Mouse (Mus musculus) myocyte (in vitro differentiated cells): Measurements from ENCODE around the gene Plekha7. TPM values are rescaled to one million over a fixed set of nuclear protein-coding genes. Genes with fewer than 3 reads are reported as not detected.

Experiments
- H3K27me3 ChIP-seq: one replicate; pipeline ENCODE4 v1.6.1; 2011; ENCODE audit not compliant: control insufficient read depth, insufficient read depth, insufficient read length
- H3K36me3 ChIP-seq: one replicate; pipeline ENCODE4 v1.6.1; 2011; ENCODE audit not compliant: control insufficient read depth, insufficient read depth
- H3K4me2 ChIP-seq: one replicate; pipeline ENCODE4 v1.6.1; 2011; ENCODE audit warnings: low read depth, control low read depth
- H3K4me3 ChIP-seq: one replicate; pipeline ENCODE4 v1.5.1; 2011; ENCODE audit warnings: mild to moderate bottlenecking, control low read depth, moderate library complexity
- H3K79me2 ChIP-seq: one replicate; pipeline ENCODE4 v1.6.1; 2011; ENCODE audit not compliant: control insufficient read depth, insufficient read depth
- H3ac ChIP-seq: one replicate; pipeline ENCODE4 v1.6.1; 2011; ENCODE audit not compliant: control insufficient read depth, insufficient read length
- CEBPB ChIP-seq: IDR thresholded peaks from 2 replicates; pipeline ENCODE4 v1.6.1; 2011; ENCODE audit warnings: mild to moderate bottlenecking, moderate library complexity; ENCODE audit not compliant: poor library complexity, insufficient read depth, severe bottlenecking
- E2F4 ChIP-seq: IDR thresholded peaks from one replicate; pipeline ENCODE4 v1.6.1; 2011; ENCODE audit warnings: mild to moderate bottlenecking, control low read depth, moderate library complexity; ENCODE audit not compliant: insufficient read depth
- MAX ChIP-seq: IDR thresholded peaks from one replicate; pipeline ENCODE4 v1.6.1; 2011; ENCODE audit warnings: low read depth, mild to moderate bottlenecking, control low read depth
- MYOD1 ChIP-seq, 3 experiments: IDR thresholded peaks; one replicate each; pipeline ENCODE4 v1.6.1; 2011; ENCODE audit warnings: control low read depth in 2 of 3, low read depth in 2 of 3, mild to moderate bottlenecking in 2 of 3, moderate library complexity in 1 of 3; ENCODE audit not compliant: insufficient read length in 2 of 3, control insufficient read depth in 1 of 3
- MYOG ChIP-seq, 3 experiments: IDR thresholded peaks; one replicate each; pipeline ENCODE4 v1.6.1; 2011; ENCODE audit warnings: control low read depth in 2 of 3, low read depth in 2 of 3, mild to moderate bottlenecking in 2 of 3; ENCODE audit not compliant: insufficient read length in 2 of 3, control insufficient read depth in 1 of 3, insufficient read depth in 1 of 3
- POLR2A ChIP-seq: IDR thresholded peaks from one replicate; pipeline ENCODE4 v1.6.1; 2011; ENCODE audit warnings: low read depth, mild to moderate bottlenecking, control low read depth, moderate library complexity; ENCODE audit not compliant: insufficient read length
- POLR2AphosphoS2 ChIP-seq: IDR thresholded peaks from one replicate; pipeline ENCODE4 v1.6.1; 2011; ENCODE audit warnings: low read depth, control low read depth; ENCODE audit not compliant: insufficient read length
- REST ChIP-seq: IDR thresholded peaks from one replicate; pipeline ENCODE4 v1.6.1; 2011; ENCODE audit warnings: mild to moderate bottlenecking, control low read depth, moderate library complexity; ENCODE audit not compliant: insufficient read depth, insufficient read length
- SRF ChIP-seq: IDR thresholded peaks from one replicate; pipeline ENCODE4 v1.6.1; 2011; ENCODE audit warnings: low read depth; ENCODE audit not compliant: control insufficient read depth, insufficient read length
- TCF12 ChIP-seq: IDR thresholded peaks from one replicate; pipeline ENCODE4 v1.6.1; 2011; ENCODE audit warnings: mild to moderate bottlenecking, control low read depth; ENCODE audit not compliant: poor library complexity, insufficient read depth, severe bottlenecking
- TCF3 ChIP-seq: IDR thresholded peaks from one replicate; pipeline ENCODE4 v1.6.1; 2011; ENCODE audit warnings: low read depth, control low read depth; ENCODE audit not compliant: insufficient read length
- USF1 ChIP-seq: IDR thresholded peaks from one replicate; pipeline ENCODE4 v1.6.1; 2011; ENCODE audit warnings: low read depth, mild to moderate bottlenecking, control low read depth, moderate library complexity
- polyA plus RNA-seq: library from polyadenylated mRNA; unstranded; fragments of >200 nt; fragmentation: generic; extraction: Trizol; gene quantifications from one replicate; pipeline ENCODE4 v1.2.1, GENCODE M21; 2012; ENCODE audit warnings: missing spikeins

Gene Plekha7
- polyA plus RNA-seq, 1 experiment, result 2.6 TPM

GRCm38 (mm10) chr7:116172774-116173173, 135.4 kb downstream of the Plekha7 start:
- TF ChIP-seq MYOD1 (IDR thresholded peaks at IDR 0.05; ENCODE audit: control insufficient read depth in 1 of 3, insufficient read length in 2 of 3, low read depth in 2 of 3), result peak in 2 of 3 experiments; percentile 74 to 85
- no peak for TF ChIP-seq CEBPB
- peak; percentile 18 for TF ChIP-seq USF1
- TF ChIP-seq MYOG (IDR thresholded peaks at IDR 0.05; ENCODE audit: control insufficient read depth in 1 of 3, insufficient read depth in 1 of 3, insufficient read length in 2 of 3, low read depth in 2 of 3), result peak in 2 of 3 experiments; percentile 89 to 92
- TF ChIP-seq TCF3, result no peak
- Histone ChIP-seq H3ac (no peak overlapping the region), H3K4me2 (no peak overlapping the region), H3K36me3 (no peaks in the 10 kb centered on the region), H3K4me3 (no peak overlapping the region), H3K79me2 (no peaks in the 10 kb centered on the region), H3K27me3 (no peaks in the 10 kb centered on the region)

- no peak overlapping the region for H3K4me2 ChIP-seq
- no peak overlapping the region for H3K4me3 ChIP-seq
- H3K79me2 ChIP-seq, result no peaks in the 10 kb centered on the region
- no peaks in the 10 kb centered on the region for H3K36me3 ChIP-seq
- no peak overlapping the region for H3ac ChIP-seq
- no peaks in the 10 kb centered on the region for H3K27me3 ChIP-seq
- TF ChIP-seq CEBPB (no peak), TCF12 (no peak), REST (no peak), MYOD1 (IDR thresholded peaks at IDR 0.05; ENCODE audit: control insufficient read depth in 1 of 3, insufficient read length in 2 of 3, low read depth in 2 of 3) (peak in 2 of 3 experiments; percentile 33 to 55), MYOG (IDR thresholded peaks at IDR 0.05; ENCODE audit: control insufficient read depth in 1 of 3, insufficient read depth in 1 of 3, insufficient read length in 2 of 3, low read depth in 2 of 3) (peak in 1 of 3 experiments; percentile 59), POLR2AphosphoS2 (no peak), MAX (no peak), POLR2A (no peak), E2F4 (no peak)
Observed at GRCm38 (mm10) chr7:116169426-116169825, 138.8 kb downstream of the Plekha7 start.

DNA sequence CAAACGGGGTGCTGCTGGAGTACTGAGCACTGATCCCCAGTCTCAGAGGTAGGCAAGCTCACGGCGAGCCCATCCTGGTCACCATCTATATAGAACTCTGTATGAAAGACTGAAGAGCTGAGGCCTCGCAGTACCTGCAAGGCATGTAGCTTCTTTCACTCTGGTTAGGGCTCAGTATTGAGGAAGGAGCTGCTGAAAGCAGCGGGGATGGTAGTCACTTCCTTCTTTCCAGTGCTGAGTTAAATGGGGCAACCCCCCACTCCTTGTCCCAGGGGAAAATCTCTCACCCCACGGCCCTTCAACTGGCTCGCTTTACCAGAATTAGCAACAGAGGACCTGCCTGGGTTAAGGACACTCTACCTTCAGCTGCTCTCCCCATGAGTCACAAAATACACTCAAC, 140.0 kb downstream of the Plekha7 start:
- Histone ChIP-seq H3K4me2 (no peak overlapping the region), H3ac (no peak overlapping the region), H3K27me3 (no peaks in the 10 kb centered on the region), H3K36me3 (no peaks in the 10 kb centered on the region), H3K79me2 (no peaks in the 10 kb centered on the region), H3K4me3 (no peak overlapping the region)
- TF ChIP-seq MYOD1 (IDR thresholded peaks at IDR 0.05; ENCODE audit: control insufficient read depth in 1 of 3, insufficient read length in 2 of 3, low read depth in 2 of 3) (no peak), TCF12 (no peak), CEBPB (no peak), E2F4 (no peak), USF1 (no peak)

DNA sequence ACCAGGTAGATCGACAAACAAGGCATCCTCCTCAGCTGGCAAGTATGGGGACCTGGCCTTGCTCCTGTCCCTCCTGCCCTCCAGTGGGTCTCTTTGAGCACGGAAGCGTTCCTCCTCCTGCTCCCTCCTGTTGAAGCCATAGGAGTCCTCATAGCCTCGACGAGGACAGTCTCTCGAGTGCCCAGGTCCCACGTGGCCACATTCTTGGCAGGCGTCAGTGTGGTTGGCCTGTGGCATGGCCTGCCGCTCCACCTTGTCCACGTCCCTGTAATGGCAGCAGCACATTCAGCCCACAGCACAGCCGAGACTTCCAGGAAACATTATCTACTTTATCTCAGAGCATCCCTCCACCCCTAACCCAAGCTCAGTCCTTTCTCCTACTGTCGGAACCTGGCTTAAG, 143.9 kb downstream of the Plekha7 start:
- H3K79me2 ChIP-seq, result no peaks in the 10 kb centered on the region
- H3K36me3 ChIP-seq, result no peaks in the 10 kb centered on the region
- no peak for TF ChIP-seq SRF
- no peak for TF ChIP-seq CEBPB
- no peak for TF ChIP-seq TCF12
- no peak for TF ChIP-seq USF1
- TF ChIP-seq E2F4, result no peak
- TF ChIP-seq MYOG (IDR thresholded peaks at IDR 0.05; ENCODE audit: control insufficient read depth in 1 of 3, insufficient read depth in 1 of 3, insufficient read length in 2 of 3, low read depth in 2 of 3), result no peak
- no peak for TF ChIP-seq MAX
- TF ChIP-seq POLR2A, result no peak
- no peak for TF ChIP-seq REST
- TF ChIP-seq POLR2AphosphoS2, result no peak
- H3K4me3 ChIP-seq, result no peak overlapping the region
- H3ac ChIP-seq, result no peak overlapping the region
- H3K4me2 ChIP-seq, result no peak overlapping the region
- H3K27me3 ChIP-seq, result peaks cover under 1% of the 10 kb centered on the region

- Histone ChIP-seq H3K36me3 (no peaks in the 10 kb centered on the region), H3K27me3 (peaks cover 20% of the 10 kb centered on the region), H3K4me2 (no peak overlapping the region), H3ac (no peak overlapping the region), H3K4me3 (no peak overlapping the region), H3K79me2 (no peaks in the 10 kb centered on the region)
- TF ChIP-seq REST (no peak), TCF3 (no peak), MYOD1 (IDR thresholded peaks at IDR 0.05; ENCODE audit: control insufficient read depth in 1 of 3, insufficient read length in 2 of 3, low read depth in 2 of 3) (no peak), USF1 (no peak), POLR2AphosphoS2 (no peak), POLR2A (no peak), MYOG (IDR thresholded peaks at IDR 0.05; ENCODE audit: control insufficient read depth in 1 of 3, insufficient read depth in 1 of 3, insufficient read length in 2 of 3, low read depth in 2 of 3) (no peak), MAX (no peak), TCF12 (no peak), E2F4 (no peak), SRF (no peak), CEBPB (no peak)
Observed at GRCm38 (mm10) chr7:116161544-116161943, 146.6 kb downstream of the Plekha7 start.
